Mouse (Mus musculus): Measurements from ENCODE around the gene Prkaa2. TPM values are rescaled to one million over a fixed set of nuclear protein-coding genes. Genes with fewer than 3 reads are reported as not detected.

Prkaa2 gene
- total RNA-seq (2021): 10 to 100 TPM; 79.5 to 80.2 TPM

DNA sequence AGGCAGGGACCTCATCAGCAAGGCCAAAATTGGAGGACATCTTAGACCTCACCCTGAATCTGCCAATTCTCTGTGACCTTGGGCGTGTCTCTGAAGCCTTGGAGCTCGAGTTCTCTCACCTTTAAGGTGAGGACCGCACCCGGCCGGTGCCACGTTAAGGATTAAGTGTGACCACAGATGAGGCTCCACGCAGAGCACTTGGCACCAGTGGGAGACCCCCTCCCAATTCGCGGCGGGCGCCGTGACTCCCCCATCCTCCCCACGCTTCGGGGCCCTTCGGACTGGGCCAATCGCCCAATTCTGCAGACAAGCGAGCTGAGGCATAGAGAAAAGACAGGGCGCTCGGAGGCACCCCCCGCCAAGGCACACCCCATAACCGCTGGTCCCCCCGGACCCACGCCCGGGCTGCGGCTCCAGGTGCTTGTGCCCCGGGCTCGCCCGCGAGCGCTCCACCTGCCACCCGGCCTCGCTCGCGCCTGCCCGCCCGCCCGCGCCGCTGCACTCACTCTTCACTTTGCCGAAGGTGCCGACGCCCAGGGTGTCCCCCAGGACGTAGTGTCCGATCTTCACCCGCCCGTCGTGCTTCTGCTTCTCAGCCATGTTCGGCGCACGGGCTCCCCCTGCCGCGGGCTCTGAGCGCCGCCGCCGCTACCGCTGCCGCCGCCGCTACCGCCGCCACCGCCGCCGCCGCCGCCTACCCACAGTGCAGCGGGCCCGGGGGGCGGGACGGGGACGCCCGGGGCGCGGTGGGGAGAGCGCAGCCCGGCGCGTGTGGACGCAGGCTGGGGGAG lies at the start of gene Prkaa2:
TSS of gene Prkaa2 (minus strand) at position 692 of the 791 bp plus-strand sequence.
- peak; percentile 49 for DNase-seq (ENCODE audit: low spot score)
- intact Hi-C loops (cut with DNase I): no loop called here

DNA sequence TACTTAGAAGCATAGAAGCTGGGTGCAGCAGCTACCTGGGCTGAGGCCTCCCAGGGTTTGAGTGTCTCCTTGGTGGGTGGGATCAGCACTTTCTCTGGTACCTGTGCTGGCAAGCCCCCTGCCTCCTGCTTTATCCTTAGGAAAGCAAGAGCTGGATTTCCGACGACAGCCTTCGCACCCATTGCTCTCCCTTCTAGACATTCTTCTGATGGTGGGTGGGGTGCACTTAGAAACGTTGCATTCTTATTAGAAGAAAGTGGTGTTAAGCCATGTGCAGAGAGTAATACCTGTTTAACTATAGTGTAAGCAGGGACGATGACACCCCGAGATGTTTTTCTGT lies 49.8 kb upstream of the Prkaa2 start:
- DNase-seq (ENCODE audit: low spot score): no peak
- intact Hi-C loops (cut with DNase I): loop anchor here (2.0 to 10.0 kb wide), 7 partner anchors 153 to 1215 kb away; no protein-coding TSS in a partner anchor

DNA sequence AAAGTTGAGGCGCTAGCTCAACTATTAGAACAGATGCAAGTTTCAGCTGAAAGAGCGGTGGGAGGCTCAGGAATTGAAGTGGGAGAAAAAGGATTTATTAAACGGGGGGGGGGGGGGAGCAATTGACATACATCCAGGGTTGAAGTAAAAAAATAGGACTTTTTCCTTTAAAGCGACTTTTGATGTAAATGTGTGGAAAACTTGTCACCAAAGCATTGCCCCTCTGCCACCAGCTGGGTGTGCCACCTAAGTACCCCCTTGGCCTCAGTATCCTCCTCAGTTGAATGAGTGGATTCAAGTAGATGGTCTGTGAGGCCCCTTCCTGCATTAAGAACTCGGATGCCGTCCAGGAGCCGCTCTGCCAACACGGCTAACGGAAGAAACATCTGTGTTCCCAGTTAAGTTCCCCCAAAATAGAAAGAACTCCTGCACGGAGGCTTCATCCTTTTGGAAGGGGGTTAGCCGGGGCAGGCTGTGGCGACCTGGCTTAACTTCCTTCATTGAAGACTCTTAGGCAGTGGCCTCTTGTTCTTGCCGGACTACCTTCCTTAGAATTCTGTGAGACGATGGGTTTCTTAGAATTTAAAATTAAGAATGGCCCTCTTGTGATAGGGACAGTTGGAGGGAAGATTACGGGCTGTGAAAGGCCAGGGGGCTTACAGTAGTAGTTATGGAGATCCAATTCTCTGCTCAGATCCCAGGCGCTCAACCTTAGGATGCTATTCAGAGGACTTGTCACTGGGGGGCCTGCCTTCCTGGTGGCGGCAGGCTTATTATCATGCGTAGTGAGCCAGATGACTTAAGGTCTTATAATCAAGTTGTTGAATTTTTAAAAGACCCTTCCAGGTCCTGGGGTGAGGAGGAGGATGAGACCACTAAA lies 49.2 kb upstream of the Prkaa2 start:
- intact Hi-C loops (cut with DNase I): loop anchor here (2.0 to 10.0 kb wide), 7 partner anchors 154 to 1216 kb away; no protein-coding TSS in a partner anchor
- peak; percentile 26 for DNase-seq (ENCODE audit: low spot score)

DNA sequence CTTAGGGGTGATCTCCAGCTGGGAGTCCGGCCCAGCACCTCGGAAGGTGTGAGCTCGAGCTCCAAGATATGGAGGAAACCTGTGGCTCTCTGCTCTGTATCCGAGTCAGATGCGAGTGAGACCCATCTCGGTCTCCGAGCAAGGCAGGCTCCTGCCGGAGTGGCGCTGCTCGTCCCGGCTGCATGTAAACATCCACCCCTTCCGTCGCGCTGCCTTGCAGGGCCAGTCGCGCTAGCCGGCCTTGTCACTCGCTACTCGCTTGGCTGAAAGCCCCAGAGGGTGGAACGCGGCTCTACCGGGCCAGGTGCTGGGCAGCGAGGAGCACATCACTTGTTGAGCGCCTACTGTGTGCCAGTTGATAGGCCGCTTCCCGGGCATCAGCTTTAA lies 48.5 kb upstream of the Prkaa2 start:
- intact Hi-C loops (cut with DNase I): loop anchor here (2.0 to 10.0 kb wide), 7 partner anchors 155 to 1217 kb away; no protein-coding TSS in a partner anchor
- peak; percentile 69 for DNase-seq (ENCODE audit: low spot score)

DNA sequence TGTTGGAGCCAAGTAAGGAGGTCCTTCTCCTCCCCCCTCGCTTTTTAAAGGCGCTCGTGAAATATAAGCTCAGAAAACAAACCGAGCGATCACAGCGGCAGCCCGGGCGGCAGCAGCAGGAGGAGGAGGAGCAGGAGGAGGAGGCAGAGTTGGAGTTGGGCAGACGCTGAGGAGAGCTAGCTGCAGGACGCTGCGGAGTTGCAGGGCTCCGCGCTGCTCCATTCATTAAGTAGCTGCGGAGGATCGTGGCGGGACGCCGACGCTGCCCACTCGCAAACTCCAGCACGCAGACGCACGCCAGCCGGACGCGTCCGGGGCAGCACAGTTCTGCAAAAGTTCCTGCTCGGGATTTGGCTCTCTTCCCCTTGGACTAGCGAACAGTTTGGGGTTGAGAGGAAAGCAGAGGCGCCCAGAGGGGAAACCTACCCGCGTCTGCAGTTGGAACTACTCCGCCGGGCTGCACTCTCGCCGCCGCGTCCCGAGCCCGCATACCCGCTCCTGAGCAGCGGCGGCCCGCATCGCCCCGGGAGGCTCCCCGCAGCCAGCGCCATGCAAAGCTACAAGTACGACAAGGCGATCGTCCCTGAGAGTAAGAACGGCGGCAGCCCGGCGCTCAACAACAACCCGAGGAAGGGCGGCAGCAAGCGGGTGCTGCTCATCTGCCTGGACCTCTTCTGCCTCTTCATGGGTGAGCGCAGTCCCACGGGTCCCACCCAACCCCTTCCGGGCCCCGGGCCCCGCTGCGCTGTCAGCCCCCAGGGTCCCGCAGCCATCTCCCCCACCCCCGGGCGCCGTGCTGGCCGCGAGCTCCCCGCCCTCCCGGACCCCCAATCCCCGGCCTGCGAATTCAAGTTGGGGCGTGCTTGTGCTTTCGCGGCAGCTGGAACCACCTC lies 47.8 kb upstream of the Prkaa2 start, which contains the start of gene Plpp3:
TSS of gene Plpp3 (plus strand) at position 72 of the 893 bp plus-strand sequence.
- DNase-seq (ENCODE audit: low spot score): peak; percentile 87
- intact Hi-C loops (cut with DNase I): loop anchor here (1.0 to 10.0 kb wide), 9 partner anchors 120 to 1217 kb away; no protein-coding TSS in a partner anchor

DNA sequence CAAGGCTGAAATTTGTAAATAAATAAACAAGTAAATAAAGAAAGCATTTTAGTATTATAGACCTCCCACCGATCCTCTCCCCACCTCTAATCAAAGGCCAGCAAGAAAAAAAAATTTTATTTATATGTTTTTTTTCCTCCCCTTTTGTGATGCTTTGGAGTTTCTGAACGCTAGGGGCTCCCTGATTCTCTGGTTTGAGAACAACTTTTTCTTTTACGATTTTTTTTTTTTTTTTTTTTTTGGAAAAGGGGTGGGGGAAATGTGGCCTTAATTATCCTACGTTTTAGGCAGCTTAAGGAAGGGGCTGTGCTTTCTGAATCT lies 47.2 kb upstream of the Prkaa2 start:
- intact Hi-C loops (cut with DNase I): loop anchor here (1.0 to 10.0 kb wide), 8 partner anchors 120 to 1218 kb away; no protein-coding TSS in a partner anchor
- no peak for DNase-seq (ENCODE audit: low spot score)

DNA sequence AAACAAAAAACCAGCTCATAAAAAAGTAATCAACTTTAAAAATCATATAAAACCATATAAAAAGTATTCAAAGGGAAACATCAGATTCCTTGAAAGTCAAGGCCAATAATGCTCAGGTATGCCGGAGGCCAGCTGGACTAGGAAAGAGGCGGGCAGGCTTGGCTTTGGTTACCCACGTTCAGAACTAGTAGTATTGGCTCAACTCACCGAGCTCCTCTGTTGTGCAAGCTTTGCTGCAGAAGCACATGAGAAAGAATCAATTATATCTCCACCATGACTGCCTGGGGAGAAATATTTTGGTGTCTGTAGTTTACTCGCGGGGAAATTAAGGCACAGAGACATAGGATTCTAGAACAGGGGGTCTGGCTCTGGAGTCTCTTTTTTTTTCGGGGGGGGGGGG lies 46.6 kb upstream of the Prkaa2 start:
- intact Hi-C loops (cut with DNase I): loop anchor here (2.0 to 10.0 kb wide), 7 partner anchors 251 to 1219 kb away; no protein-coding TSS in a partner anchor
- no peak for DNase-seq (ENCODE audit: low spot score)

DNA sequence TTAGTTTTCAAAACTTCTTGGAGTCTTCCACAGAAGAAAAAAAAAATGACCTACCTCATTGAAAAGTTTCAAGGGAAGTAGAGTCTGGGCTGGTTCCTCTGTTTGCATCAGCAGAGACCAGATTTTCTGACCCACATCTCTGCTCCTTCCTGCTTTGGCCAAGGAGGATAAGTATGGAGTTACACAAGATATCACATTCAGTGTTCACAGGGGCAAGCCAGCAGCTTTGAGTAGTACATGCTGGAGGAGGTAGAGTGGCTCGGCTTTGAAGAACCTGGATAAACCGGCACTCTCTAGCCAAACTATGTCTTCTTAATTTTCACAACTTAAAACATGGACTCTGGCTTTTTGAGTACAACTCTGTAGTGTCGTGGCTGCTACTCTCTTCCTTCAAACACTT lies 43.5 kb upstream of the Prkaa2 start:
- intact Hi-C loops (cut with DNase I): loop anchor here (2.0 to 10.0 kb wide), 5 partner anchors 482 to 1222 kb away; no protein-coding TSS in a partner anchor
- no peak for DNase-seq (ENCODE audit: low spot score)

DNA sequence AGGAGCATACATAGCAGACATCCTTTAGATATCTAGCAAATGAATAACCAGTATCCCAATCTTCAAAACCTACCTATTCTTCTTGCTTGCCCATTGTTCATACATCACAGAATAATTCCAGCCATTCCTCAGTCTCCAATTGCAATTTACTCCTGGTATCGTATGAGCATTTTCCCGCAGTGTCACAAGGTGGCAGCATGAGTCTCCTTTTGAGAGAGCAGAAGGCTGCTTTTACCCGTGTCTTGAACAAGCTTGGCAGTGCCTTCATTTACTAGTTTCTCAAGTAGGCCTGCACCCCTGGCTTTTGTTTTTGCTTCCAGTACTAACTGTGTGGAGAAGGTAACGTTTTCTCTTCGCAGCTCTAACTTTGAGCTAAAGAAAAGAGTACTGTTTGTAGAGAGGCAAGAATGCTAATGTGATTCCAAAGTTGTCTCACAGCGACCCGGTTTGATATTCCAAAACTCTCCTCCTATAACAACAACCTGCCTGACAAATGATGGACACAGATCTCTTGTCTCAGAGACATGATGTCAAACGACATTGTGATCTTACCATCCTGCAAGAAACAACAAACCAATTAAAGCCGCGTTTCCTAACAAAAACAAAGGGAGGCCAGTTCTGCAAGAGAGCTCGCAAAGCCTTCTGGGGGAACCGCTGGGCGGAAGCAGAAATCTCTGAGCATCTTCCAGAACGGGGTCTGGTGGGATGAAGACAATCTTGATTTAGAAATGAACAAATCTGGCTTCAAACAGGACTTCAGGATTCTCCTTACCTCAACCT lies 42.4 kb upstream of the Prkaa2 start:
- DNase-seq (ENCODE audit: low spot score): peak; percentile 29
- intact Hi-C loops (cut with DNase I): loop anchor here (1.0 to 10.0 kb wide), 7 partner anchors 483 to 1223 kb away; no protein-coding TSS in a partner anchor

DNA sequence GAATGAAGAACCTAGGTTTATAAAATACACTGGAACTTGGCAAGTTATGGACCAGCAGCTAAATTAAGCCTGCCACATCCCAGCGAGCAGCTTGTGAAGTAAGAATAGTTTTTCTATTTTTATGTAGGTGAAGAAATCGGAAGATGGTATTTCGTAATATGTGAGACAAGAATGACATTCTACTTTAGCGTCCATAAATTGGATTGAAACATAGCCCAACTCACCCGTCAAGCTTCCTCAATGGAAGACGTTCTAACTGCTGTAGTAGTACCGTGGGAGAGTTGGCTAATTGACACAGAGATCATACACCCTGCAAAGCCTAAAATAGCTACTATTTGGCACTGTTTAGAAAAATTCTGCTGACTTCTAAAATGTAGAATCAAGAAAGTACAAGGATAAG lies 39.8 kb upstream of the Prkaa2 start:
- no peak for DNase-seq (ENCODE audit: low spot score)
- intact Hi-C loops (cut with DNase I): no loop called here

DNA sequence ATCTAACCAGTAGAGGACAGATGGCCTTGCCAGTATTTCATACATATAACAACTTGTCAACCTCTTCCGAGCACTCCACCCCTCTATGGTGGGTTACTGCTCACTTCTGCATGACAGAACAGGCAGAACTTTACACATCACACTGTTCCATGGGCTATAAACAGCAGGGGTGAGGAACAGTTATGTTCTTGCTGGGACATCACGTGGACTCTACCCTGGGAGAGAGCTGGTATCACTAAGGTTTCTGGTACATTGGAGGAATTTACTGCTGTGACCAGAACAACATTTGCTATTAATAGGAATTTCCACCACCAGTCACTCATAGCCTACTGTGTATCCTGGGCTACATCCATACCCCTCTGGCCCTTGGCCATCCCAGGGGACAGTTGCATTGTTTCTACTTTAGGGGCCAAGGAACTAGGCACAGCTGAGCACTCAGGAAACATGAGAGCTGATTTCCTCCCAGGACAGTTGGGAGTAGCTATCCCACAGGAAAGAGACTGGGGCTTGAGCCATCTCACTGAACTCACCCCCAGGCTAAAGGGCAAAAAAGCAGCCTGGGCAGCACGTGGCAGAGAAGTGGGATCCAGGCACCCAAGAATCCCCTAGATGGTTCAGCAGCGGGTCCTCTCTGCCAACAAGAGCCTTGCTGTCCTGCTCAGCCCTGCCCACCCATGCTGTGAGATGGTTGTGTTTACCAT lies 23.8 kb upstream of the Prkaa2 start:
- DNase-seq (ENCODE audit: low spot score): no peak
- intact Hi-C loops (cut with DNase I): no loop called here

DNA sequence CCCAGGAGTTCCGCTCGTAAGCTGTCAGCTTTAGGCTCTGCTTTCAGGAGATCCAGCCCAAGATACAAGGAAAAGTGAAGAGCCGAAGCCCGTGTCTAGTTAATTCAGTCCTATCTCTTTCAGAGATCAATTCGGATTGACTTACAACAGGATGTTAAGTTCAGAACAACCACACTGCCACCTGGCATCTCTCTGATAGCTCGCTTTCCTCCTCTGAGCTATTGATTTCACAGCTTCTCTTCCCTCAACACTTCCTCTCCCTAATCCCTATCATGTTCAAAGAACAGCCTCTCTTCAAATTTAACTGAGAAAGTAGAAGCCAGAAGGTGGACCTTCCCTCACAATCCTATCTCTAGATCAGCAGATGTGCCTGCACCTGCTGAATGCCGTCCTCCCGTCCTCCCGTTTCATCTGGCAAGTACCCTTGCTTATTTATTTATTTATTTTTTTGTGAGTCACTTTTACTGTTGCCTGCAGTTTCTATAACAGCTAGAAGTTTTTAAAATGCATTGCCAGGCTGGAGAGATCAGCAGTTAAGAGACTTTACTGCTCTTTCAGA lies 22.1 kb upstream of the Prkaa2 start:
- no peak for DNase-seq (ENCODE audit: low spot score)
- intact Hi-C loops (cut with DNase I): no loop called here

DNA sequence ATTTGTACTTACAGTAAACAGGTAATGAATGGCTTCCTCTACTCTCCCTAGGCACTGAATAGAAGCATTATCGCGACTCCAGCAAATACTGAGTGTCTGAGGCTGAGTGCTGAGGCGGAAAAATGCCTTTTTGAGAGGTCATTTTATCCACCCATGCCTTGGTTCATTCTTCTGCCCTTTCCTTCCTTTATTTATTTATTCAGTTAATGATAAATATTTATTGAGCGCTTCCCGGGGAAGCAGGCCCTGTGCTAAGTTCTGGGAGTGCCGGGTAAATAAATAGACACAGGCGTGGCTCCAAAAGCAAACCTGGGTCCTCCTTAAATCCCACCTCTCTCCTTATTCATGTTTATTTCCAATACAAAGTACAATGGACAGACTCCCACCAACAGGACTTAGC lies 19.5 kb upstream of the Prkaa2 start:
- DNase-seq (ENCODE audit: low spot score): no peak
- intact Hi-C loops (cut with DNase I): no loop called here

DNA sequence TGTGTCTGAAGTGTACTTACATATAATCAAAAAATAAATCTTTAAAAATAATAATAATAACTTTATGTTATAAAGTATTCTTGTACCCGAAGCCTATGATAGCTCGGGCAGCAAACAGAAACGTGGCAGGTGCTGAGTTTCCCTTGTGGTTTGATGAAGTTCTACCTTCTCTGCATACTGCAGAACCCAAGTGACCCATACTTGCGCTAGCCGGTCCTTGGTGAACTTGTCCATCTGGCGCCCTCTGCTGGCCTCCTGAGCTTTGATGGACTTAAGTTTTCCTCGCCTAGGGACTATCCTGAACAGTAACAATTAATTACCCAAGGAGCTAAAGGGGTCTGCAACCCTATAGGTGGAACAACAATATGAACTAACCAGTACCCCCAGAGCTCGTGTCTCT lies 12.7 kb upstream of the Prkaa2 start:
- intact Hi-C loops (cut with DNase I): loop anchor here (1.0 to 2.0 kb wide), 2 partner anchors 89 to 212 kb away; no protein-coding TSS in a partner anchor

DNA sequence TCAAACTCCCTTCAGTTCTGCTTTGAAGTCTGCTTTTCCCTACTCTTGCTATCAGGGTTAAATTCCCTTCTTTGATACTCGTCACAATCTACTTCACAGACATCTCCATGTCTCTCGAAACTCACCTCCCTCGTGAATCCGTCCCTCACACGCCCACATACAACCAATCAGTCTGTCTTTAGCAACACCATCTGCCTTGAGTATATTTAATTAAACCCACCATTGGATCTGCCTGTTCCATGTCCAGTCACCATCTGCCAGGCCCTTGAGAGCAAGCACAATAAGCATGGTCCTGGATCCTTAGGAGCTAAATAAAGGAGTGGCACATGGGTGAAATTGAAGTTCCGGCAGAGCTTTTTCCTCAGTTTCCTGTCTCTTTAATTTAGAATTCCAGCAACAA lies 11.4 kb upstream of the Prkaa2 start:
- intact Hi-C loops (cut with DNase I): no loop called here
- DNase-seq (ENCODE audit: low spot score): no peak

More for the DNA sequence above, 12.7 kb upstream of the Prkaa2 start:
- DNase-seq (ENCODE audit: low spot score): peak; percentile 6

DNA sequence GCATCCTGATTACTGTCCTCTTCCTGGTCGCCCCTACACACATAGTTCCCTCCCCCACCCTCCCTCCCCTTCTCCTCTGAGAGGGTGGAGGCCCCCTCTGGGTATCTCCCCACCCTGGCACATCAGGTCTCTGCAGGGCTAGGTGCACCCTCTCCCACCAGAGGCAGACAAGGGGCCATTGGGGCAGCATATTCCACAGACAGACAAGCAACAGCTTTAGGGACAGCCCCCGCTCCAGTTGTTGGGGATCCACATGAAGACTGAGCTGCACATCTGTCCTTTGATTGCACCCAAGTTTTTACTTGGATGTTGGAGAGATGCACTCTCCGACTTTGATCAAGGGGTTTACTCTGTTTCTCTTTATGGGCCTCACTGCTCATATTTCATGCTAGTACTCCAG lies 3.8 kb upstream of the Prkaa2 start:
- no peak for DNase-seq (ENCODE audit: low spot score)
- intact Hi-C loops (cut with DNase I): loop anchor here (5.0 kb wide), 1 partner anchor 76 kb away; no protein-coding TSS in a partner anchor

DNA sequence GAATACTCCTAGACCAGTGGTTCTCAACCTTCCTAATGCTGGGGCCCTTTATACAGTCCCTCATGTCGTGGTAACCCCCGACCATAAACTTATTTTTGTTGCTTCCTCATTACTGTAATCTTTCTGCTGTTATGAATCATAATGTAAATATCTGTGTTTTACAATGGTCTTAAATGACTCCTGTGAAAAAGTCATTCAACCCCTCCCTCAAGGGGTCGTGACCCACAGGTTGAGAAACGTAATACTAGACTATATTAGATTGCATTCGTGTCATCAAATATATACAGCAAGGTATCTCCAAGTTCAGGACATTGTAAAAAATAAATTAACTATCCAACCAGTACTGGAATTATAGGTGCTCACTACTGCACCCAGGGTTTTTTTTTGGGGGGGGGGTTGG lies 3.4 kb upstream of the Prkaa2 start:
- intact Hi-C loops (cut with DNase I): loop anchor here (5.0 kb wide), 1 partner anchor 76 kb away; no protein-coding TSS in a partner anchor
- DNase-seq (ENCODE audit: low spot score): no peak

DNA sequence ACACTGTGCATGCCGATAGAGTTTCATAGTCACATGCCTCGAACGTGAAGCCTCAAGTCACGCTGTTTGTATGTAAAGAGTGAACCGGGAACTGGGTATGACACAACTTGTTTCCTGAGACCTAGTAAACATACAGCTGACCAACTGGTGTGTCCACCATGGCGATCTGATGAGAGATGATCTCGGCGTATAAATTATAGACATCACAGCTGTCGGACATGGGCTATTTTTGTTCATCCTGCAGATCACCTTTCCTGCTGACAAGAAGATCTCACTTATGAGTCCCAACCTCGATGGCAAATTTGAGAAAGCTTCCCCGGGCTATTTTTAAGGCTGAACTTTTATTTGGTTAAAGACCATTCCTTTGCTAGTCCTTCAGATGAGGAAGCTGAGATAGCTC lies 2.1 kb upstream of the Prkaa2 start:
- no peak for DNase-seq (ENCODE audit: low spot score)
- intact Hi-C loops (cut with DNase I): loop anchor here (5.0 kb wide), 1 partner anchor 74 kb away; no protein-coding TSS in a partner anchor

Data from heart, postnatal 25 days (tissue).